Mouse (Mus musculus): ENCODE results near the gene Cfap300. TPM values are rescaled to one million over a fixed set of nuclear protein-coding genes. Genes with fewer than 3 reads are reported as not detected.

Gene Cfap300
- polyA plus RNA-seq, 1 experiment from 2014 or later: 13.0 TPM

- no peak for DNase-seq
- no peak overlapping the region for H3K27ac ChIP-seq (ENCODE audit: low read depth)
These were observed 58.3 kb downstream of the Cfap300 start for GRCm38 (mm10) chr9:7984287-7984686.

GRCm38 (mm10) chr9:7983665-7984064, 59.0 kb downstream of the Cfap300 start:
- Histone ChIP-seq H3K9me3 (ENCODE audit: low read depth, low read length) (no peaks in the 10 kb centered on the region), H3K4me2 (no peak overlapping the region), H3K27ac (ENCODE audit: low read depth) (no peak overlapping the region), H3K27me3 (ENCODE audit: insufficient read depth, low read length) (no peaks in the 10 kb centered on the region), H3K4me1 (ENCODE audit: insufficient read depth) (no peaks in the 10 kb centered on the region), H3K4me3 (ENCODE audit: low read depth, low read length) (no peak overlapping the region), H3K36me3 (ENCODE audit: insufficient read depth) (peaks cover 33% of the 10 kb centered on the region), H3K9ac (no peak overlapping the region)
- WGBS: 44% methylated on average over 2 of the region's 2 CpGs
- no peak for TF ChIP-seq CTCF (IDR thresholded peaks at IDR 0.05; ENCODE audit: low read depth)
- no peak for DNase-seq
- ATAC-seq (ENCODE audit: insufficient read depth): no peak

More at GRCm38 (mm10) chr9:7984287-7984686, 58.3 kb downstream of the Cfap300 start:
- ATAC-seq (ENCODE audit: insufficient read depth): no peak
- H3K36me3 ChIP-seq (ENCODE audit: insufficient read depth): peaks cover 38% of the 10 kb centered on the region
- H3K27me3 ChIP-seq (ENCODE audit: insufficient read depth, low read length): no peaks in the 10 kb centered on the region
- no peak for TF ChIP-seq CTCF (IDR thresholded peaks at IDR 0.05; ENCODE audit: low read depth)
- WGBS: 70% methylated on average over 4 of the region's 4 CpGs
- no peaks in the 10 kb centered on the region for H3K4me1 ChIP-seq (ENCODE audit: insufficient read depth)
- H3K9ac ChIP-seq: no peak overlapping the region
- no peak overlapping the region for H3K4me2 ChIP-seq
- H3K9me3 ChIP-seq (ENCODE audit: low read depth, low read length): no peaks in the 10 kb centered on the region
- H3K4me3 ChIP-seq (ENCODE audit: low read depth, low read length): no peak overlapping the region

DNA sequence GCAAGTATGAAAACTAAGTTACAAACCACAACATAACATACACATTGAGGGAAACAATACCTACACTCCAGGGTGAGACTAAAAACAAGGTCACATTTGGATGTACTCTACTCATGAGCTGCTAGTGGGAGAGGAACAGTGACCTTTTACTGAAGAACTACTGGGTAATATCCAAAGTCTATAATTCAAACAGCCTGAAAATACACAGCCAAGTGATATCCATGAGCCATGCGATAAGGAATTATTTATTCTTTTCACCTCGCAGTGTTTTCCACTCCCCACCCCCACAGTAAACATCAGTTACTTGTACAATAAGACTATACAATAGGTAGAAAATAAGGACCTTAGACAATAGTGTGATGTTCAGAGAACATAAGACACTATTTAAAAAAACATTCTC, 62.5 kb downstream of the Cfap300 start:
- ATAC-seq (ENCODE audit: insufficient read depth) (no peak), DNase-seq (no peak)
- H3K4me2 ChIP-seq: no peak overlapping the region
- no peaks in the 10 kb centered on the region for H3K4me1 ChIP-seq (ENCODE audit: insufficient read depth)
- 74% methylated on average over 2 of the region's 2 CpGs for WGBS
- peaks cover 37% of the 10 kb centered on the region for H3K36me3 ChIP-seq (ENCODE audit: insufficient read depth)
- no peak overlapping the region for H3K9ac ChIP-seq
- H3K27me3 ChIP-seq (ENCODE audit: insufficient read depth, low read length): no peaks in the 10 kb centered on the region
- no peak for TF ChIP-seq CTCF (IDR thresholded peaks at IDR 0.05; ENCODE audit: low read depth)
- H3K27ac ChIP-seq (ENCODE audit: low read depth): no peak overlapping the region
- H3K4me3 ChIP-seq (ENCODE audit: low read depth, low read length): no peak overlapping the region
- H3K9me3 ChIP-seq (ENCODE audit: low read depth, low read length): no peaks in the 10 kb centered on the region

GRCm38 (mm10) chr9:7979153-7979916, 63.3 kb downstream of the Cfap300 start:
- no peak for TF ChIP-seq CTCF (IDR thresholded peaks at IDR 0.05; ENCODE audit: low read depth)
- Histone ChIP-seq H3K9me3 (ENCODE audit: low read depth, low read length) (no peaks in the 10 kb centered on the region), H3K36me3 (ENCODE audit: insufficient read depth) (peaks cover 40% of the 10 kb centered on the region), H3K4me1 (ENCODE audit: insufficient read depth) (no peaks in the 10 kb centered on the region), H3K9ac (no peak overlapping the region), H3K4me3 (ENCODE audit: low read depth, low read length) (no peak overlapping the region), H3K4me2 (no peak overlapping the region), H3K27me3 (ENCODE audit: insufficient read depth, low read length) (no peaks in the 10 kb centered on the region), H3K27ac (ENCODE audit: low read depth) (no peak overlapping the region)
- ATAC-seq (ENCODE audit: insufficient read depth): no peak
- 76% methylated on average over 11 of the region's 11 CpGs for WGBS
- no peak for DNase-seq

DNA sequence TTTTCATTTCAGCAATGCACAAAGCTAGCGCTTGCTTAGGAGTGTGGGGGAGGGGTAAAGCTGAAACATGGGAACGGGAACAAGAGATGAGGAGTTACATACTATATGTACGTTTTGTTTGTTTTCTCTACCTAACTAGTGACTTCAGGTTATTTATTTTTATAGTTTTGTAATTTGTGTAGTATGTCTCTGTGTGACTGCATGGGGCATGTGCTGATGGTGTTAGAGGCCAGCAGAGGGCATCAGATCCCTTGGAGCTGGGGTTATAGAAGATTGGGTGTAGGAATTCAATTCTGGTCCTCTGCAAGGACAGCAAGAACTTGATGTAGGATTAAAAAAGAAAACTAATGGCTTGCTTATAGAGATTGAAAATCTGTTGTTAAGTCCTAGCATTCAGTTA, 64.1 kb downstream of the Cfap300 start:
- 73% methylated on average over 3 of the region's 3 CpGs for WGBS

GRCm38 (mm10) chr9:7977587-7977986, 65.0 kb downstream of the Cfap300 start:
- Histone ChIP-seq H3K4me1 (ENCODE audit: insufficient read depth) (no peaks in the 10 kb centered on the region), H3K4me3 (ENCODE audit: low read depth, low read length) (no peak overlapping the region), H3K36me3 (ENCODE audit: insufficient read depth) (peaks cover 52% of the 10 kb centered on the region), H3K27me3 (ENCODE audit: insufficient read depth, low read length) (no peaks in the 10 kb centered on the region), H3K9ac (no peak overlapping the region), H3K9me3 (ENCODE audit: low read depth, low read length) (no peaks in the 10 kb centered on the region), H3K27ac (ENCODE audit: low read depth) (no peak overlapping the region), H3K4me2 (no peak overlapping the region)
- 89% methylated on average over 5 of the region's 5 CpGs for WGBS
- no peak for TF ChIP-seq CTCF (IDR thresholded peaks at IDR 0.05; ENCODE audit: low read depth)
- no peak for ATAC-seq (ENCODE audit: insufficient read depth)
- DNase-seq: no peak

More for the DNA sequence above, 64.1 kb downstream of the Cfap300 start:
- no peak overlapping the region for H3K4me2 ChIP-seq
- no peak overlapping the region for H3K27ac ChIP-seq (ENCODE audit: low read depth)
- H3K9ac ChIP-seq: no peak overlapping the region
- no peak overlapping the region for H3K4me3 ChIP-seq (ENCODE audit: low read depth, low read length)
- ATAC-seq (ENCODE audit: insufficient read depth) (no peak), DNase-seq (no peak)
- H3K4me1 ChIP-seq (ENCODE audit: insufficient read depth): no peaks in the 10 kb centered on the region
- TF ChIP-seq CTCF (IDR thresholded peaks at IDR 0.05; ENCODE audit: low read depth): peak; percentile 39; the same call in 1 of the 2 replicates
- no peaks in the 10 kb centered on the region for H3K27me3 ChIP-seq (ENCODE audit: insufficient read depth, low read length)
- no peaks in the 10 kb centered on the region for H3K9me3 ChIP-seq (ENCODE audit: low read depth, low read length)
- H3K36me3 ChIP-seq (ENCODE audit: insufficient read depth): peaks cover 46% of the 10 kb centered on the region

DNA sequence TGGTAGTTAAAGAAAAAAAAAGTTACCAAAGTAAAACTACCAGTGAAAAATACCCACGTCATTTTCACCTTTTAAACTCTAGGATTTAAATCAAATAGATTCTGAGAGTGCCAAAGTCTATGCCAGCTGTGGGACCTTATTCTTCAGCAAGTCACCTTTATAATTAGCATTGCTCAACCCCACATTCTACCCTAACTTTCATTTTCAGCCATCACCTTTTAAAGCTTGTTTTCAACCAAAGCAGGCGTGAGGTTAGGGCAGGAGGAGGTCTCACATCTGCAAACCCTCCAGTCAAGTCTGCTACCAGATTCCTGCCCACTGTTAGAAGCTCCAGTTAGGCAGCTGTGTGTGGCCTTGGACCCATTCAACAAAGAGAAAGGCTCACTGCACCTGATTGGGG, 70.6 kb downstream of the Cfap300 start:
- H3K4me1 ChIP-seq (ENCODE audit: insufficient read depth): no peaks in the 10 kb centered on the region
- no peak overlapping the region for H3K27ac ChIP-seq (ENCODE audit: low read depth)
- no peaks in the 10 kb centered on the region for H3K27me3 ChIP-seq (ENCODE audit: insufficient read depth, low read length)
- peaks cover 50% of the 10 kb centered on the region for H3K36me3 ChIP-seq (ENCODE audit: insufficient read depth)
- WGBS: 74% methylated on average over 2 of the region's 2 CpGs
- no peak overlapping the region for H3K9ac ChIP-seq
- H3K4me3 ChIP-seq (ENCODE audit: low read depth, low read length): no peak overlapping the region
- TF ChIP-seq CTCF (IDR thresholded peaks at IDR 0.05; ENCODE audit: low read depth): no peak
- H3K4me2 ChIP-seq: no peak overlapping the region
- ATAC-seq (ENCODE audit: insufficient read depth): no peak
- no peak for DNase-seq
- H3K9me3 ChIP-seq (ENCODE audit: low read depth, low read length): no peaks in the 10 kb centered on the region

Other genes with a start within 250 kb of the Cfap300 start
- gene Birc2, start 205.8 kb downstream of the Cfap300 start, polyA plus RNA-seq (2014; fragmentation: Nextera tagmentation; extraction: Ambion mirVana): 36.2 and 37.3 TPM in 2 replicates
- gene Birc3, start 169.6 kb downstream of the Cfap300 start, polyA plus RNA-seq (2014; fragmentation: Nextera tagmentation; extraction: Ambion mirVana): 5.6 and 7.9 TPM in 2 replicates
- 37.7 and 42.0 TPM in 2 replicates for gene Yap1, start 38.2 kb downstream of the Cfap300 start, polyA plus RNA-seq (2014; fragmentation: Nextera tagmentation; extraction: Ambion mirVana)
- gene Cep126, start 91.5 kb upstream of the Cfap300 start, polyA plus RNA-seq (2014; fragmentation: Nextera tagmentation; extraction: Ambion mirVana): 3.8 and 4.5 TPM in 2 replicates

Data from lung, embryonic 14.5 days (tissue).